Mouse (Mus musculus) R1 (cell line): ENCODE data around the gene Btbd35f9.
"Not testable (repeated sequence)": the region's sequence is repeated elsewhere in the genome, so short reads cannot be mapped to it uniquely, and the experiment has no call there.

Experiments used
- DNase-seq: peaks from one replicate; pipeline ENCODE4 v3.0.0-alpha.2; 2018; ENCODE audit warnings: low read depth, low spot score

Gene Btbd35f9

GRCm38 (mm10) chrX:34161399-34161798, at the start of gene Btbd35f9:
TSS of gene Btbd35f9 (minus strand) at chrX:34161499.
- DNase-seq, result not testable (repeated sequence)
